Mouse (Mus musculus): ENCODE results near the gene Cdc73. TPM values are rescaled to one million over a fixed set of nuclear protein-coding genes. Genes with fewer than 3 reads are reported as not detected.
A peak's percentile ranks its signal among the peaks of the same experiment; 100 is the strongest.

The Cdc73 gene
- polyA plus RNA-seq, 1 experiment from 2014 or later = 29.0 TPM

GRCm38 (mm10) chr1:143663197-143663596 lies 39.5 kb downstream of the Cdc73 start:
- H3K36me3 ChIP-seq (replicated peaks) = peaks cover 63% of the 10 kb centered on the region
- no peak for DNase-seq (ENCODE audit: low spot score)

GRCm38 (mm10) chr1:143653646-143654045 lies 49.0 kb downstream of the Cdc73 start:
- WGBS = 94% methylated on average over 3 of the region's 3 CpGs
- H3K4me3 ChIP-seq = no peak overlapping the region
- no peaks in the 10 kb centered on the region for H3K9me3 ChIP-seq
- H3K36me3 ChIP-seq (replicated peaks) = peaks cover 17% of the 10 kb centered on the region
- no peaks in the 10 kb centered on the region for H3K27me3 ChIP-seq (replicated peaks; ENCODE audit: low read depth, poor library complexity, severe bottlenecking)
- DNase-seq (ENCODE audit: low spot score) = no peak
- H3K4me1 ChIP-seq = no peaks in the 10 kb centered on the region
- no peak overlapping the region for H3K27ac ChIP-seq (replicated peaks)

More at GRCm38 (mm10) chr1:143663197-143663596, 39.5 kb downstream of the Cdc73 start:
- 94% methylated on average over 2 of the region's 2 CpGs for WGBS
- H3K27me3 ChIP-seq (replicated peaks; ENCODE audit: low read depth, poor library complexity, severe bottlenecking) = no peaks in the 10 kb centered on the region
- H3K27ac ChIP-seq (replicated peaks) = no peak overlapping the region
- no peak overlapping the region for H3K4me3 ChIP-seq
- H3K4me1 ChIP-seq = no peaks in the 10 kb centered on the region
- H3K9me3 ChIP-seq = no peaks in the 10 kb centered on the region

DNA sequence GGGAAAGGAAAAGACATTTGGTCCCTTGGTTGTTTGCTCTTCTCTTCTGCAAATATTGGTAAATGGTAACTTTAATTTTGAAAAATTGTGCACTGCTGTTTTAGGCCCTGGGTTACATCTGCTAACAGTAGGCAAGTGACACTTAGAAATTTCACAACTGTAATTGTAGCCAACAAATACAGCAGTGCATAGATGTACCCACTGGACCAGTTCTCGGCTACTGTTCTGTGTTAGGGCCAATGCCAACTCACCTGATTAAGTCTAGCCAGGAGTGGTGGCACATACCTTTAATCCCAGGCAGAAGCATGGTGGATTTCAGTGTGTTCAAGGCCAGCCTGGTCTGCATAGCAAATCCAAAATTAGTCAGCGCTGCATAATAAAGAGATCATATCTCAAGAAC lies 52.4 kb downstream of the Cdc73 start:
- Histone ChIP-seq H3K9me3 (no peaks in the 10 kb centered on the region), H3K27me3 (replicated peaks; ENCODE audit: low read depth, poor library complexity, severe bottlenecking) (no peaks in the 10 kb centered on the region), H3K27ac (replicated peaks) (no peak overlapping the region), H3K4me1 (no peaks in the 10 kb centered on the region), H3K4me3 (no peak overlapping the region), H3K36me3 (replicated peaks) (peaks cover 22% of the 10 kb centered on the region)
- 95% methylated on average over 2 of the region's 2 CpGs for WGBS
- DNase-seq (ENCODE audit: low spot score) = no peak

DNA sequence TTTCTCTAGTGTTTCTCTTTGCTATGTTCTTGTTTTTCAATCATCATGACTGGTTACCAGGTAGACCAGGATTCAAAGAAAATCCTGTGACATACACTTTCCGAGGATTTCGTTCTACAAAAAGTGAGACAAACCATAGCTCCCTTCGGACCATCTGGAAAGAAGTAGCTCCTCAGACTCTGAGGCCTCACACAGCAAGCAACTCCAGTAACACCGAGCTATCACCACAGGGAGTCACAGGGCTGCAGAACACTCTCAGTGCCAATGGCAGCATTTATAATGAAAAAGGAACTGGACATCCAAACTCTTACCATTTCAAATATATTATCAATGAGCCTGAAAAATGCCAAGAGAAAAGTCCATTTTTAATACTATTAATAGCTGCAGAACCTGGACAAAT lies 56.5 kb downstream of the Cdc73 start:
- Histone ChIP-seq H3K9me3 (no peaks in the 10 kb centered on the region), H3K36me3 (replicated peaks) (peaks cover 12% of the 10 kb centered on the region), H3K27me3 (replicated peaks; ENCODE audit: low read depth, poor library complexity, severe bottlenecking) (no peaks in the 10 kb centered on the region), H3K4me1 (no peaks in the 10 kb centered on the region; the same call in 1 of the 2 replicates), H3K27ac (replicated peaks) (no peak overlapping the region), H3K4me3 (no peak overlapping the region)
- no peak for DNase-seq (ENCODE audit: low spot score)
- WGBS = 82% methylated on average over 4 of the region's 4 CpGs

- no peak for DNase-seq (ENCODE audit: low spot score)
- H3K4me3 ChIP-seq = no peak overlapping the region
- 82% methylated on average over 4 of the region's 4 CpGs for WGBS
- peaks cover 10% of the 10 kb centered on the region for H3K36me3 ChIP-seq (replicated peaks)
- H3K9me3 ChIP-seq = no peaks in the 10 kb centered on the region
- no peaks in the 10 kb centered on the region for H3K27me3 ChIP-seq (replicated peaks; ENCODE audit: low read depth, poor library complexity, severe bottlenecking)
- H3K27ac ChIP-seq (replicated peaks) = no peak overlapping the region
- peaks cover 8% of the 10 kb centered on the region for H3K4me1 ChIP-seq
Observed at GRCm38 (mm10) chr1:143645386-143645785, 57.3 kb downstream of the Cdc73 start.

- WGBS = over 99% methylated on average over 2 of the region's 2 CpGs
- Histone ChIP-seq H3K27me3 (replicated peaks; ENCODE audit: low read depth, poor library complexity, severe bottlenecking) (no peaks in the 10 kb centered on the region), H3K27ac (replicated peaks) (no peak overlapping the region), H3K4me3 (no peak overlapping the region), H3K4me1 (peaks cover 8% of the 10 kb centered on the region), H3K9me3 (no peaks in the 10 kb centered on the region), H3K36me3 (replicated peaks) (0 out of 2 replicates have a peak, but pooled peaks cover 5% of the 10 kb centered on the region)
- DNase-seq (ENCODE audit: low spot score) = no peak
Observed at GRCm38 (mm10) chr1:143644221-143644620, 58.5 kb downstream of the Cdc73 start.

DNA sequence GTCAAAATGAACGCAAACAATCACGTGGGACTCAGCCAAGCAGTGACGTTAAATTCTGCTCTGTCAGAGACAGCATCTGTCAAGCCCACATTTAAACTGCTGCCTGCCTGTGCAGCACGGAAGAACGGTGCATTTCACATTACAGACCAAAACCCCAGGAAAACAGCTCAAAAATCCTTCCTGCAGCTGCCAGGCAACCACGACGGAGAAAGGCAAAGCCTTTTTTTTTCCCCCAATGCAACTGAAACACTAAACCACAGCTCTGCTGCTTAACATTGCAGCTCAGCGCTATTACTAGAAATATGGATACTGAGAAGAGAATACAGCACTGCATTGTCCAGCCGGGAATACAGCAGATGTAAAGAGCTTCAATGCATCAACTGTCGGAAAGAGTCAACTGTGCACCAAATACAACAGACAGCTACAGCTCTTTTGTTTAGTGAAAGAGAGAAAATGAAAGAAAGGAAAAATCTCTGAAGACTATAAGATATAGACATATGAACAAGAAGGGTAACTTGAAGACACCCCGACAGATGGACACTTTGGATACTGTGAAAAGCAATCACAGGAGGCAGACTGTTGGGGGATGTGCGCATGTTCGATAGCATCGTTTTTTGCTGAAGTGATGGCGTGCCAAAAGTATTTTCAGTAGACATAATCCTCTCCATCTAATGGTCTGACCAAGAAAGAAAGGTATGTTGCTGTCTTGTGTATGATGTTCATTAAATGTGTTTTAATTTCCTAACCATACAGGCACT lies 61.9 kb downstream of the Cdc73 start, which contains the start of gene B3galt2:
Gene B3galt2, plus strand, starts transcription at position 15 of the 758 bp plus-strand sequence.
- Histone ChIP-seq H3K4me1 (peaks cover 8% of the 10 kb centered on the region), H3K36me3 (replicated peaks) (no peaks in the 10 kb centered on the region), H3K9me3 (no peaks in the 10 kb centered on the region), H3K27me3 (replicated peaks; ENCODE audit: low read depth, poor library complexity, severe bottlenecking) (no peaks in the 10 kb centered on the region), H3K4me3 (no peak within 1 kb of the TSS), H3K27ac (replicated peaks) (peak within 1 kb of the TSS; percentile 40; the same call in 1 of the 2 replicates)
- no peak for DNase-seq (ENCODE audit: low spot score)
- 74% methylated on average over 15 of the region's 15 CpGs for WGBS

DNA sequence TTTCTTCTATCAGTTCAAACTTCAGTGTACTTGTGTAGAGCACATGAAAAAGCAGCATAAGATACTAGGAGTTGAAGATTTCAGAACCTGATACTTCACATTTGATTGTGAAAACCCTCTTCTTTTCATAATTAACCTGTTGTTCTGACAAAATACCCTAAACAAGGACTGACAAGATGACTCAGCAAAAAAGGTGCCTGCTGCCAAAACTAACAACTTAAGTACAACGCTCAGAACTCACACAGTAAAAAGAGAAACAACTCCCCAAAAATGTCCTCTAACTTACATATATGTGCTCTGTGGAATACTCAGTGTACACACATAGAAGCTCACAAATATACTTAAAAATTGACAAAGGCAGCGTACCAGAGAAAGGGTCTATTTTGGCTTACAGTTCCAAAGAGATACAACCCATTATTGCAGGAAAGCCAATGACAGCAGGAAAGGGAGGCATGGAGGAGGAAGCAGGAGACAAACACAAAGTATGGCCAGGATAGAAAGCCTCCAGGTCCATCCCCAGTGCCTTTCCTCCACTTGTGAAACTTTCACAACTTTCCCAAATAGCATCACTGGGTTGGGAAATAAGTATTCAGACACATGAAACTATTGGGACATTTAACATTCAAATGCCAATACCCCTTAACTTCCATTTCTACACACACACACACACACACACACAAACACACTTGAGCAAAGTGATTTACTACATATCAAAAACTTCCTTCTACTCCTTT lies 69.7 kb downstream of the Cdc73 start:
- no peaks in the 10 kb centered on the region for H3K27me3 ChIP-seq (replicated peaks; ENCODE audit: low read depth, poor library complexity, severe bottlenecking)
- no peaks in the 10 kb centered on the region for H3K36me3 ChIP-seq (replicated peaks)
- no peak overlapping the region for H3K27ac ChIP-seq (replicated peaks)
- H3K9me3 ChIP-seq = no peaks in the 10 kb centered on the region
- no peaks in the 10 kb centered on the region for H3K4me1 ChIP-seq
- DNase-seq (ENCODE audit: low spot score) = no peak
- H3K4me3 ChIP-seq = no peak overlapping the region
- WGBS = 92% methylated on average over 2 of the region's 2 CpGs

DNA sequence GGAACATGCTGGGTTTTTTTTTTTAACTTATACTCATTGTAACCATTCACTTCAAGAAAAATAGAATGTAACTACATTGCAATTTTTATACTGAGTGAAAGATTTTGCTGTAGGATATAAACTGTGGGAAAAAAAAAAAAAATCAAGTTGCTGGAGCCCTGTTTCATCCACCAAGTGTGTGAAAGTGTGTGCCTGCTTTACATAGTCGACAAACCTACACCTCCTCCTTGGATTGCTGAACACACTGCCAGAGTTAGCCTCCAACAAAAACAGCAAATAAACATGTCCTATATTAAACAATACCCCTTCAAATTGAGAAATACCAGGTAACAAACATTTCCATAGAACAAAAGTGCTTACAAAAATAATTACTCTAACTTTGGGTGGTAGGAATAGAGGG lies 70.3 kb downstream of the Cdc73 start:
- H3K4me1 ChIP-seq = no peaks in the 10 kb centered on the region
- no peak overlapping the region for H3K27ac ChIP-seq (replicated peaks)
- H3K27me3 ChIP-seq (replicated peaks; ENCODE audit: low read depth, poor library complexity, severe bottlenecking) = no peaks in the 10 kb centered on the region
- H3K4me3 ChIP-seq = no peak overlapping the region
- peaks cover under 1% of the 10 kb centered on the region for H3K36me3 ChIP-seq (replicated peaks)
- 85% methylated on average over 1 of the region's 1 CpGs for WGBS
- DNase-seq (ENCODE audit: low spot score) = no peak
- H3K9me3 ChIP-seq = no peaks in the 10 kb centered on the region

DNA sequence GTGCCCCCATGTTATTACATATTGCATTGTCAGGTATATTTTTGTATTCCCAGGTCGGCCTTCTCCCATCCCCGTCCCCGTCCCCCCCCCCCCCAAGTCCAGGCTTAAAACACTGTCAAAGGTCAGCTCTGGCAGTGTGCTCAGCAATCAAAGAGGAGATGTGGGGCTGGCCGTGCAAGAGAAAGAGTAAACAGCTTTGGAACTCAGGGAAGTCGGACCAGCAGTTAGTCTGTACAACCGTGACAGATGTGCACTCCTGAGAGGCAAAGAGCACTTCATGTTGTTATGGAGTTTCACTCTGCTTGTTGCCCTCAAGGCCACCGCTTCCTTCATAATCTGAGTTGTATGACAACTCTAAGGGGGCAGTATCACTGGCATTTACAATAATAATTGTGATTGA lies 71.4 kb downstream of the Cdc73 start:
- no peak for DNase-seq (ENCODE audit: low spot score)
- 69% methylated on average over 7 of the region's 7 CpGs for WGBS
- no peak overlapping the region for H3K4me3 ChIP-seq
- peaks cover 11% of the 10 kb centered on the region for H3K36me3 ChIP-seq (replicated peaks)
- no peaks in the 10 kb centered on the region for H3K9me3 ChIP-seq
- H3K4me1 ChIP-seq = no peaks in the 10 kb centered on the region
- H3K27me3 ChIP-seq (replicated peaks; ENCODE audit: low read depth, poor library complexity, severe bottlenecking) = no peaks in the 10 kb centered on the region
- no peak overlapping the region for H3K27ac ChIP-seq (replicated peaks)

- no peaks in the 10 kb centered on the region for H3K4me1 ChIP-seq
- H3K9me3 ChIP-seq = no peaks in the 10 kb centered on the region
- no peak for DNase-seq (ENCODE audit: low spot score)
- H3K27me3 ChIP-seq (replicated peaks; ENCODE audit: low read depth, poor library complexity, severe bottlenecking) = no peaks in the 10 kb centered on the region
- H3K36me3 ChIP-seq (replicated peaks) = peaks cover 53% of the 10 kb centered on the region
- H3K27ac ChIP-seq (replicated peaks) = no peak overlapping the region
- WGBS = 91% methylated on average over 1 of the region's 1 CpGs
- no peak overlapping the region for H3K4me3 ChIP-seq
Observed at GRCm38 (mm10) chr1:143622634-143623033, 80.1 kb downstream of the Cdc73 start.

DNA sequence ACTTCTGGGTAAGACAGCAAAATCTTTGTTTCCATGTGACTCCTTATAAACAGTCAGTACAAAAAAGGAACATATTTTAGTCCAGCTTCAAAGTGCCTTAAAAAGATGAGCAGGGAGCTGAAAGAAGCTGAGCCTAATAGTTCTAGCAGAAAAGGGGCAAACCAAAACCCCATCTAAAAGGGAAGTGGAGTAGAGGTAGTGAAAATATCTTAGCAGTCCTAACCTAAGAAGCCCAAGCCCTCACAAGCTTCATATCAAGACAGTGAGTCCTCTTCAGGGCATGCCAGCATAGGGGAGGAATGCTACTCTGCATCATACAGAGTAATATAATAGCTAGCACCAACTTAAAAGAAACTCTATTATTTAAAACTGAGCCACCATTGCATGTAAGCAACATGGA lies 80.8 kb downstream of the Cdc73 start:
- Histone ChIP-seq H3K36me3 (replicated peaks) (peaks cover 54% of the 10 kb centered on the region), H3K9me3 (no peaks in the 10 kb centered on the region), H3K4me3 (no peak overlapping the region), H3K27me3 (replicated peaks; ENCODE audit: low read depth, poor library complexity, severe bottlenecking) (no peaks in the 10 kb centered on the region), H3K4me1 (no peaks in the 10 kb centered on the region), H3K27ac (replicated peaks) (no peak overlapping the region)
- DNase-seq (ENCODE audit: low spot score) = no peak

DNA sequence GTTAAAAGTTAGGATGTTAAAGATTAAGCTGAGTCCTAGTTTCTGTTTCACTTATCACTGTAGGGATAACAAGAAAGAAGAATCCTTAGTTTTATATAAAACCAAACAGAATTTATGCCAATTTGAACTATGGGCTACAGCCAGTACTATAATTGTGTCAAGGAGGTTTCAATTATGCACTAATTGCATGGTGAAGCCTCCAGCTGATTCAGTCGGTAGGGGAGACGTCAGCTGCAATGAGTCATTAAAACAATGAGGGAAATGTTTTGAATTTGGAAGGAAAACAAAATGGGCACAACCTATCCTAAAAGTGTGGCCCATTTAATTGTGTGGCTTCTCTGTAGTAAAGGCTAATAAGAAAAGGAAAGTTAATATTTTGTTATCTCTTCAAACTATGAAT lies 82.9 kb downstream of the Cdc73 start:
- 39% methylated on average over 2 of the region's 2 CpGs for WGBS
- Histone ChIP-seq H3K36me3 (replicated peaks) (peaks cover 53% of the 10 kb centered on the region), H3K27ac (replicated peaks) (no peak overlapping the region), H3K4me1 (no peaks in the 10 kb centered on the region), H3K9me3 (no peaks in the 10 kb centered on the region), H3K27me3 (replicated peaks; ENCODE audit: low read depth, poor library complexity, severe bottlenecking) (no peaks in the 10 kb centered on the region), H3K4me3 (no peak overlapping the region)
- no peak for DNase-seq (ENCODE audit: low spot score)
